Mouse (Mus musculus) adrenal gland, adult 18-20 months (tissue): Measurements from ENCODE around the gene Slc25a19. TPM values are rescaled to one million over a fixed set of nuclear protein-coding genes. Genes with fewer than 3 reads are reported as not detected.

Experiments
- DNase-seq, 2 experiments: peaks; one replicate each; pipeline ENCODE4 v3.0.0; 2021 to 2022; ENCODE audit warnings: low spot score in 2 of 2
- total RNA-seq, 2 experiments: library from RNA; stranded (reverse); gene quantifications; 1 replicate in 1 of 2; 2 replicates in 1 of 2; pipeline ENCODE4 v1.2.3; 2021

Slc25a19 gene
- total RNA-seq, 2 experiments from 2014 or later, result 108 to 204 TPM

- DNase-seq, result no peak
Measured at GRCm38 (mm10) chr11:115618732-115619516, 9.2 kb downstream of the Slc25a19 start.

DNA sequence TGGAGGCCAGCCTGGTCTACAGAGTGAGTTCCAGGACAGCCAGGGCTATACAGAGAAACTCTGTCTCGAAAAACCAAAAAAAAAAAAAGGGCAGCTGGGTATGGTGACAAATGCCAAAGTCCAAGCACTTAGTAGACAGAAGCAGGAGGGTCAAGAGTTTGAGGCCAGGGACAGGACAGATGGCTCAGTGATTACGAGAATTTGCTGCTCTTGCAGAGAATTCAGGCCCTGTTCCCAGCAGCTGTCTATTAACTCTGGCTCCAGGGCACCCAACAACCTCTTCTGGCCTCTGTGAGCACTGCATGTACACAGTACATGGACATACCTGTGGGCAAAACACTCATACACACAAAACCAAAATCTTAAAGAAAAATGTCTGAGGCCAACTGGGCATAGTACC is 10.1 kb downstream of the Slc25a19 start:
- no peak for DNase-seq

- no peak for DNase-seq
Measured at GRCm38 (mm10) chr11:115616893-115617292, 11.2 kb downstream of the Slc25a19 start.

DNA sequence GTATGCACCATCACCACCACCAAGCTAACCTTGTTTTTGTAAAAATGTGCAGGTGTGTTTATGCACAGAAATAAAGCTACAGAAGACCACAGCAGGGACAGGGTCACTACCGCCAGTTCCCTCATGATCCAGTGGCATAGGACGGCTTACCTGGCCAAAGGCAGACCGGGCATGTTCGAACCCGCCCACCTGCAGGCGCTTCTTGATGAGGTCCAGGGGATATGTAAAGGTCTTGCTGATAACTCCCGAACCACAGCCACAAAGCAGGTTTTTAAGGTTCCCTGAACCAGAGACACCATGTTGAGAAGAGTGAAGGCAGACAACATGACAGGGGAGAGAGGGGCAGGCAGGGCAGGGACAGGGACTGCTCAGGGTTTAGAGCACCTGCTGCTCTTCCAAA is 11.7 kb downstream of the Slc25a19 start:
- no peak for DNase-seq

- no peak for DNase-seq
Measured at GRCm38 (mm10) chr11:115615875-115616274, 12.2 kb downstream of the Slc25a19 start.

DNA sequence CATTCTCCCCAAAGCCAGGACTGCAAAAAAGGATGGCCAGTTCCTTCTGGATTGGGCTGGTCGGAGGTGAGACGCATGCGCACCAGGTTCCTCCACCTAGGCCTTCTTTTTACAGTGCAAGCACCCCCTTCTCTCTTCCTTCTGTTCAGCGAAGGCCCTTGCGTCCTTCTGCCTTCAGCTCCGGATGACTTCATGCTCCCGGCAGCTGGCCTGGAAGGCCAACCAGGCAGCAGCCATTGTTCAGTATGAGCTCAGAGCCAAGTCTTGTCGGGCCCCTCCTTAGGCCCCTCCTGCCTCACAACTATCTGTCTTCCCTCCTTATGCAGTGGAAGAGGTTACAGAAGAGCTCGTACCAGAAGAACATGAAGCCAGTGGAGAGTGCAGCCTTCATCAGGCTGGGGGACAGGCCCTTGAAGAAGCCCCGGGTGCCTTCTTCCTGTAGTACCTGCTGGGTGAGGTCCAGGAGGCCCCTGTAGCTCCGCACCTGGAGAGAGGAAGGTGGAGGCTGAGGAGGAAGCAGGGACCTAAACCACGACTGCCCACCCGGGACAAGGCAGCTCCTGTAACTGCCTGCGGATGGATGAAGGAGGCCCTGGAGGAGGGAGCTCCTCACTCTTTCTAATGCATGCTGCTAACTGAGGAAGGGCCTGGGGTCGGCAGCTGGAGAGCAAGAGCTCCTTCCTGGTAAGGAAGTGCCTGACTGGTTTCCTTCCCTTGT is 12.8 kb downstream of the Slc25a19 start:
- DNase-seq, result no peak

DNA sequence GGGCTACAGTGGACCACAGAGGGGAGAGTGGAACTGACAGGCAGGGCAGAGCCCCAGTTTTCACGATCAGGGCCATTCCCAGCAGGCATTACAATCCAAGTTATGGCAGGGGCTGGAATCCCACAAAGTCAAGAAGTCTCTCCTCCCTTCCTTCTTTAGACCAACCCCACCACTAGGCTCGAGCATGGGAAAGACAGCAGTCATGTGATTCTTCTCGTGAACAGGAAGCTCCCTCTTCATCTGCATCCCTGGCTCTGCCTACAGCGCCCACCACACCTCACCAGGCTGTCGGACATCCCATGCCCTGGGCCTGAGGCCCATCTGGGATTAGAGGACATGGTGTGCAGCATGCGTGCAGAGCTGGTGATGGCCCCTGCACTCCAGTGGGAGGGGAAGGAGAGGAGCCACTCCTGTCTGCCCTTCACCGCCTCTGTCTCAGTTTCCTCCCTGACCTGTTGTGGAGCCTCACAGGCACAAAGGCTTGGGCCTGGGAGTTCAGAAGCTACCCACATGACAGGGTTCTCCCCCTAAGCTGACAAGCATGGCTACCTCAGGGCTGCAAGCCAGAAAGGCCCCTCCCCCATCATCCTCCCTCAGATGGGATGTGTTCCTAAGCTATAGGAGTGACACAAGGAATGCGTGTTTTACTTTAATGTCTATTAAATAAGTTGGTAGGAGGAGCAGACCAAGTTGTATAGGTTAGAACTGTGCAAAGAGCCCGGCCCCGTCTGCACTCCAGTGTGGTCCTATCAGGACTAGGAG is 13.6 kb downstream of the Slc25a19 start:
- DNase-seq, result no peak

GRCm38 (mm10) chr11:115613138-115613945 is 14.8 kb downstream of the Slc25a19 start:
- no peak for DNase-seq

- DNase-seq, result peak; percentile 95 to 97
Measured at GRCm38 (mm10) chr11:115612410-115613137, 15.5 kb downstream of the Slc25a19 start, which contains the start of gene Mif4gd. TSS of gene Mif4gd (minus strand) at chr11:115612969.

GRCm38 (mm10) chr11:115612059-115612409 is 16.1 kb downstream of the Slc25a19 start:
- DNase-seq, result peak; percentile 77 to 86

DNA sequence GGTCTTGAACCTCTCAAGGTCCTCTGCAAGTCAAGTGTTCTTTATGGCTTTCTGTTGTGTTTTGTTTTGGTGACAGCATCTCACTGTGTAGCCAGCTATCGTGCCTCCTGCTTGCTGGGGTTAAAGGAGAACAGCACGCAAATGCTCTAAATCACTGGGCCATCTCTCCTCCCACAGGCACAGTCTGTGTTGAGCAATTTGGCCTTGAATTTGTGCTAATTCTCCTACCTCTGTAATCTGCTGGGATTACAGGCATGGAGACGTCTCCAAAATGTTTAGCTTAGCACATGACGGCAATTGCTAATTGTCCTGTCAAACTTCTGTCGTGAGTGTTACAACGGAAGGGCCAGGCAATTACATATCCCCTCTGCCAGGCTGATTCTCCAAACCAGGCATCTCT is 16.9 kb downstream of the Slc25a19 start:
- no peak for DNase-seq

- DNase-seq, result no peak
Measured at GRCm38 (mm10) chr11:115609576-115609975, 18.5 kb downstream of the Slc25a19 start.

DNA sequence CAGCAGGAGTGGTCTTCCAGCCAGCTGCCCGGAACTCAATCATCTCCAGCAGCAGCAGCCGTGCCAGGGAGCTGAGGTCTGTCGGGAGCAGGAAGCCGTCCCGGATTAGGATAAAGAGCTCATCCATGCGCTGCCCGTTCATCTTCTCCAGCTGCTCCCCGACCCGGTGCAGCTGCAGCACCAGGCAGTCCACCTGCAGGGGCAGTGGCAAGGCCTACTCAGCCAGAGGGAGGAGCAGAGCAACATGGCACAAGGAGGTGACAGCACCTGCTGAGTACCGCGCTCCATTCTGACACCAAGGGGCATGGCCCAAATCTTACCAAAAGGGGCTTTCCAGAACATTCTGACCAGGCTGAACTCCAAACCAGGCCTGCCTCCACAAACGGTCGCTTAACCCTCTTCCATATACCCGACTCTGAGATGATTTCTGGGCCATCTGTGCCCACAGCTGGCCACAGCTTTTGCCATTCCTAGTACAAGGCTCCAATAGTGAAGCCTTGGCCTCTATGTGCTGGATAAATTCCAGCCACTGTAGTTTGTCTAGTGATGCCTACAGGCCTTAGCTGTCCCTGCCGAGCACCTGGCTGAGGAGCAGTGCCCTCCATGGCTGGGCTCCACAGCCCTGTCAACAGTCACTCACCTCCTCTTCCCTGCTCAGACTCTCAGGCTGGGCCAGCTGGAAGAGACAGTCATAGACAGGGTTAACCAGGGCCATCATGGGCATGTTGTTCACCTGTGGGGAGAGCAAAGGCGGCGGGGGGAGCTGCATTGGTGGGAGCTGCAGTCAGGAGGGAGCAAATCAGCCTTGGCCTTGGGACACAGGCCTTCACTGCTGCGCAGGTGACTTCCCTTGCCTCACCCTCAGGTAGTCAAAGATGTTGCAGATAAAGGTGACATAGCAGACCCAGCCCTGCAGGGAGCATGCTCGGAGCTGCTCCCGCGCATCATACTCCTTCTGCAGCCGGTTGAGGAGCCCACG is 19.4 kb downstream of the Slc25a19 start:
- no peak for DNase-seq

DNA sequence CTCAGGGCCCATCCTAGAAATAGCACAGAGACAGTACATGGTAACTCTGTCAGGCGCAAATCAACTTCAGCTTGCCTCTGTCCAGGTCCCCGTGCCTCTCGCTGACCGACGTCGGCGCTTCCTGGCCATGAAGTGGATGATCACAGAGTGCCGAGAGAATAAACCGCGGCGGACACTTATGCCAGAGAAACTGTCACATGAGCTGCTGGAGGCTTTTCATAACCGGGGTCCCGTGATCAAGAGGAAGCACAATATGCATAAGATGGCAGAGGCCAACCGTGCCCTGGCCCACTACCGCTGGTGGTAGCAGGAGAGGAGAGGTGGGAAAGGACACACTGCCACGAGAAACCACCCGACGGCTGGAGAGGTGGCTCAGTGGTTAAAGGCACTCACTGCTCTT is 21.4 kb downstream of the Slc25a19 start:
- no peak for DNase-seq

DNA sequence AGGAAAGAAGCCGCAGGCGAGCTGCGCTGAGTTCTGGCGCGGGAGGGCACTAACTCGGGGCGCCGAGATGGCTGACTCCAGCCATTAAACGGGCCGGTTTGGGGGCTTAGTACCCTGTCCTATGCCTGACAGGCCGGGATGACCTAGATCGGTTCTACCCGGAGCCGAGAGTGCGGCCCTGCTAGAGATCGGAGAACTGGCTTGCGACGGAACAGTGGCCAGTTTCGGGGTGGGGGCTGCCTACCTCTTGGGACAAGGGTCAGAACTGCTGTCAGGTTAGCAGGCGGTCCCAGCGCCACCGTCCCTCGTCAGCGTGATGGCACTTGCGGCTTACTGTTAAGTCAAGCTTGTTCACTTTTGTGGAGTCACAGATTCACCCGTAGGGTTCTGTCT is 23.8 kb downstream of the Slc25a19 start:
- no peak for DNase-seq

DNA sequence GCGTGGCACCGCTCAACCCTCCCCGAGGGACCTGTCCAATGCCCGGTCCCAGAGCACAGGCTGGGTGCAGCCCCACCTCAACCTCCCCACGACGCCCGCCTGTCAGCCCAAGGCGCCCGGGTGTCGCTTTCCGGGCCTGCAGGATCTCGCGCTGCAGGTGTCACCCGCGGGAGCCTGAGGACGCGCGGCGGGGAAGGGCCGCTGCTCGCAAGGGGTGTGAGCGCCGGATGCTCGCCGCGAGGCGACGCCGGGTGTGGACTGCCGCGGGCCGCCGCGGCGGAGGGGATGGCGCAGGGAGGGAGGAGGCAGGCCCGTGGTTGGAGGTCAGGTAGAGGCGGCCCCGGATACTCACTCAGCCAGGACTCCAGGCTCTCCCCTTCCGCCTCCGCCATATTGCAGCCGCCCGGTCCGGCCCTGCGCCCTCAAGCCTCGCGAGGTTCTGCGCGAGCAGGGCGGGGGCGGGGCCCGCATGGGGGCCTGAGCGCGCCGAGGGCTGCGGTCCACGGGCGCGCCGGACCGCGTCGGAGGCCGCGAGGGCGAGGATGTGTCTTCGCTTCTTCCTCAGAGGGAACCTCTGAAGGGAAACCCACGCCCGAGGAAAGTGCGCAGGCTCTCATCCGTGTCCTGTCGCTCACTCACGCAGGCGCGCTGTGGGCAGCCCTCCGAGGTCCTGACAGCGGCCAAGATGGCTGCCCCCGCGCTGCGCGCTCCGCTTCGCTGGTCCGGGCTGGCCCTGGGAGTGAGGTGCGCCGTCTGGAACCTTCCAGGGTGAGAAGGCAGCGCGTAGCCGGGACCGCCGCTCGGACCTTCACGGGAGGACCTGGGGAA is 24.4 kb downstream of the Slc25a19 start, which contains the start of the genes Mrps7 and Gga3:
Mrps7 (plus strand) TSS at position 450 of the 828 bp plus-strand sequence.
Gga3 (minus strand) TSS at position 576 of the 828 bp plus-strand sequence.
- DNase-seq, result peak; percentile 95 to 96

DNA sequence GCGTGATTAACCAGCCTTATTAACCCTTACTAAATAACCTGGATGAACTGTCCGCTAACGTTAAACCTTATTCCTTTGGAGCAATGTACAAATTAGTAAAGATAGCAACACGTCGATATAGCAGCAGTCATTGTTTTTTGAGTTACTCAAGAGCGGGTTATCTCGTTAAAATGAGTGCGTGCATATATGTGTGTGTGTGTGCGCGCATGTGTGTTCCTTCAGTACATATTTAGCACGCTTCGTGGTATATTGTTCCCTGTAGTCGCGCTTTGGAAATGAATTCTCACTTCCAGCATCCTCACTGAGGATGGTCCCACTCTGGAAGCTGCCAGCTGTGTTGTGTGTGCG is 25.0 kb downstream of the Slc25a19 start:
- DNase-seq, result no peak

GRCm38 (mm10) chr11:115601174-115601573 is 26.9 kb downstream of the Slc25a19 start:
- no peak for DNase-seq
